In genomic region chr13:49681351-49682232, GRCm38 (mm10) we compare ENCODE assay signal across 8 mouse cellular contexts. TPM values are rescaled to one million over a fixed set of nuclear protein-coding genes. Genes with fewer than 3 reads are reported as not detected.
DNase-seq lines count a peak whose midpoint lies in the region; ATAC-seq lines count a peak whose summit lies in the region.

Gene Iars, plus strand, starts transcription at chr13:49682100.

- H3K4me1 ChIP-seq in heart, embryonic 10.5 days: peaks cover 11% of the 10 kb centered on the region; the same call in 1 of the 2 replicates
- peaks cover 18% of the 10 kb centered on the region for H3K4me1 ChIP-seq in kidney, embryonic 15.5 days

- peak within 1 kb of the TSS; percentile 84 for H3K4me2 ChIP-seq in kidney, embryonic 15.5 days

- WGBS in heart, embryonic 10.5 days: 4% methylated on average over 26 of the region's 26 CpGs
- WGBS in kidney, embryonic 15.5 days: 5% methylated on average over 26 of the region's 26 CpGs

- no peaks in the 10 kb centered on the region for H3K27me3 ChIP-seq in heart, embryonic 10.5 days (ENCODE audit: insufficient read depth, poor library complexity, severe bottlenecking)
- no peaks in the 10 kb centered on the region for H3K27me3 ChIP-seq in kidney, embryonic 15.5 days

- ATAC-seq in erythroblast, adult 5-6 weeks (replicated peaks; ENCODE audit: low FRiP score, poor library complexity, severe bottlenecking): peak; percentile 99
- ATAC-seq in kidney, embryonic 15.5 days (replicated peaks; ENCODE audit: low FRiP score): peak; percentile 100
- peak; percentile 100 for ATAC-seq in monocyte, adult 5-6 weeks (replicated peaks; ENCODE audit: insufficient number of reproducible peaks, low FRiP score, low TSS enrichment, poor library complexity, severe bottlenecking)

- no peaks in the 10 kb centered on the region for H3K9me3 ChIP-seq in heart, embryonic 10.5 days
- H3K9me3 ChIP-seq in kidney, embryonic 15.5 days (replicated peaks): no peaks in the 10 kb centered on the region

- peak within 1 kb of the TSS; percentile 88 for H3K9ac ChIP-seq in kidney, embryonic 15.5 days

- peak within 1 kb of the TSS; percentile 84 for H3K4me3 ChIP-seq in heart, embryonic 10.5 days
- H3K4me3 ChIP-seq in kidney, embryonic 15.5 days (replicated peaks): peak within 1 kb of the TSS; percentile 94

- H3K27ac ChIP-seq in heart, embryonic 10.5 days: peak within 1 kb of the TSS; percentile 86
- peak within 1 kb of the TSS; percentile 84 for H3K27ac ChIP-seq in kidney, embryonic 15.5 days

- DNase-seq in B cell, adult 2 months: peak; percentile 97 to 98
- DNase-seq in brain, adult 2 months (ENCODE audit: low read depth, low spot score): peak; percentile 100
- peak; percentile 99 for DNase-seq in heart, embryonic 10.5 days (ENCODE audit: low spot score)
- peak; percentile 97 for DNase-seq in liver
- DNase-seq in spleen, postnatal 4 days (ENCODE audit: low spot score in 2 of 2): peak; percentile 94 to 96

- H3K36me3 ChIP-seq in heart, embryonic 10.5 days: peaks cover 21% of the 10 kb centered on the region
- H3K36me3 ChIP-seq in kidney, embryonic 15.5 days: peaks cover 24% of the 10 kb centered on the region

RNA-seq across cellular contexts. Expression of gene Iars, which starts in this region (rescaled TPM):
- total RNA-seq in erythroblast, adult 5-6 weeks (2015; ENCODE audit: low replicate concordance): 25.7 and 28.6 TPM in 2 replicates
- total RNA-seq in erythroblast, adult 5-6 weeks (2017; ENCODE audit: low replicate concordance): 34.0 and 35.7 TPM in 2 replicates
- polyA plus RNA-seq in heart, embryonic 10.5 days (2016; fragmentation: Nextera tagmentation; extraction: Ambion mirVana): 83.5 and 89.3 TPM in 2 replicates
- 83.0 and 83.7 TPM in 2 replicates for polyA plus RNA-seq in kidney, embryonic 15.5 days (2015; fragmentation: Nextera tagmentation; extraction: Ambion mirVana)
- 22.2 to 34.1 TPM (median 22.9 TPM) in 3 replicates for total RNA-seq in monocyte, adult 5-6 weeks (2017)

Comparison
In these comparisons a context has a peak if more than half of its experiments do, and no peak if none do; other contexts are left out.
1. Peak in every context shown above with its lines: DNase-seq, ATAC-seq, H3K4me3 ChIP-seq and H3K27ac ChIP-seq.